Mouse (Mus musculus): ENCODE data around the gene Zfhx3.

DNA sequence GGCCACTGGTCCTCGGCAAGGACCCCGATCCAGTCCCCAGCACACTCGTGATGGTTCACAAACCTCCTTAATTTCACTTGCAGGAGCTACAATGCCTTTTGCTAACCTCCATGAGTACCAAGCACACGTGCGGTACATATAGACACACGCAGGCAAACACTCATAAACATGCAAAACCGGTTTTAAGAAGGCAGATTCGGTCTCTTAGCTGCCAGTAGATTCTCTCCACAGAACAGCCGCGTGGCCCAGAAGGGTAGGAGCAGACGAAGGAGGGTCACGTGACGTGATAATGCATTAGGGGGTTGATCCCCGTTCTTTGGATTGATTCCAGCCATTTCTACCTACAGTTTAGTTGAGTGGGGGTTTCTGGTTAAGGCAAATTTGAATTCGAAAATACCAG, 16.3 kb upstream of the Zfhx3 start:
- TF ChIP-seq CTCF (IDR thresholded peaks at IDR 0.05; ENCODE audit: low read depth, low read length) (no peak), POLR2A (IDR thresholded peaks at IDR 0.05; ENCODE audit: extremely low read depth, insufficient read depth, low read length) (no peak)
